Mouse (Mus musculus) frontal cortex, adult (tissue): ENCODE measurements around the gene Tbc1d2b.
A peak's percentile ranks its signal among the peaks of the same experiment; 100 is the strongest.

Experiments
- ATAC-seq: cut with Nextera tagmentation; 2 replicates; pipeline ENCODE4 v1.9.2; 2017; ENCODE audit warnings: mild to moderate bottlenecking, moderate library complexity, mixed read lengths; ENCODE audit not compliant: low TSS enrichment

Gene Tbc1d2b

GRCm38 (mm10) chr9:90204396-90204915 lies 66.1 kb downstream of the Tbc1d2b start:
- ATAC-seq = peak; percentile 39

DNA sequence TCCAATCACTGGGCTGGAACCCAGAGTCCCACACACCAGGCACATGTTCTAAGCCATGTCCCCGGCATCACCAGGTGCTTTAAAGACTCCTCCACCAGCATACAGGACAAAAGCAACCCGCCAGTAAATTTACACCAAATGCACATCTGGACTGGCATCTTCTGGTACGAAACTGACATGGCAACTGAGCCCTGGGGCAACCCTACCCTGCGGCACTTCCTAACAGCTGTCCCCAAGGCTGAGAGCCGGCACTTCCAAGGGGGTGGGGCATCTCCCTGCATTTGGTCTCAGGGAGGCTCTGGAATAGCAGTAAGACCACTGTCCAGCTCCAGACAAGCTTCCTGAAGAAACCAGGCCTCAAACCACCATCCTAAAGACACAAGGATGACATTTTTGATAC lies 67.4 kb downstream of the Tbc1d2b start:
- no peak for ATAC-seq

DNA sequence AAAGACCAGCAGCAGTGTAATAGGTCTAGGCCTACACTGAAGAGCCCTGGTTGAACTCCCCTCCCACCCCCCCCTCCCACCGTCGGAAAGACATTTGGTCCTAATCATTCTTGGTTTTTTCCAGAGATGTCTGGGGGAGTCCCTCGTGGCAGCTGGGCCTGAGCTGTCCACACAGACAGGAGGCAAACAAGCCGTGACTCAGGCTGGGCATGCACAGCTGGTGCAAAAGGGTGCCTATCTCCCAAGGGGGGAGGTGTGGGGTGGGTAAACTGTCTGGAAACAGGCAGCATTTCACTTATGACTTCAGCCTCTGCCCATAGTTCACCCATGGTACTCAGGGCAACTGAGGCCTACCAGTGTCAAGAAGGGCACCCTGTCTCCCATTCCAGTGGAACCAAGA lies 69.1 kb downstream of the Tbc1d2b start:
- no peak for ATAC-seq

GRCm38 (mm10) chr9:90201096-90201495 lies 69.5 kb downstream of the Tbc1d2b start:
- no peak for ATAC-seq

DNA sequence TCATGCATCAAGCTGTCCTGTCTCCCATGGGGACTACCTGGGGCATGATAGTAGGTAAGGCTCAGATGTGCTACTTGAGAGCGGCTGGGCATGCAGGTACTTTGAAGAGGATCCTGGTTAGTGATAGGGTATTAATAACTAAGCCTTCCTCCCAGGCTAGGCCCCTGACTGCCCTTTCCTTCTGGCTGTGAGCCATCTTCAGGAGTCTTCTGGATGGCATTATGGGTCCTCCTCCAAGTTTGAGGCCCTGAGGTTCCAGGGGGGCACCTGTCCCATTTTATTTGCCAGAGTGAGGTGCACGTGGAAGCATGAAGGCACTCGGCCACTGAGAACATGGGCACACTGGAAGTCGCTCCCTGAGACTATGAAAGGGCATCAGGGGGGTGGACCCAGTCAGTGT lies 70.1 kb downstream of the Tbc1d2b start:
- no peak for ATAC-seq

GRCm38 (mm10) chr9:90199611-90200010 lies 71.0 kb downstream of the Tbc1d2b start:
- no peak for ATAC-seq

- ATAC-seq = peak; percentile 12
These were observed 71.8 kb downstream of the Tbc1d2b start for GRCm38 (mm10) chr9:90198531-90199449.

DNA sequence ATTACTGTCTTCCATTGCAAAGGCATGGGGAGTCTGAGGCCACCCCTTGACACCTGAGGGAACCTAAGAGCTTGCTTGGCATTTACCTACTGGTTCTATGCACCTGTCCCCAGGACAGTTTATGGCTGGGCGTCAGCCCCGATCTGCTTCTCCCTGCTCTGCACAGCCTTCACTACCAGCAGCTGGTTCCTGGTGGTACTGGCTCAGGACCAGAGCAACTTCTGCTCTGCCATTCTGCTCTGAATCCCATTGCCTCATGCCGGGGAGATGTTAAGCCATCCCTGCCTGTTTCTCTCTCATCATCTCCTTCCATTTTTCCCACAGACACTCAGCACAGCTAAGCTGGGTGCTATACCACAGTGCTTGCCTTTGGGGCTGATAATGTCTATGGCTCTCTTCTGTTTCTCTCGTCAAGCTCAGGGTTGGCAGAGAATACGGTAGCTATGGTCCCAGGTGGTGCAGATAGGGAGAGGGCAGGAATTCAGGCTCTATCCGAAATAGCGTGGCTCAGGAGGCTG lies 72.7 kb downstream of the Tbc1d2b start:
- ATAC-seq = peak; percentile 20

DNA sequence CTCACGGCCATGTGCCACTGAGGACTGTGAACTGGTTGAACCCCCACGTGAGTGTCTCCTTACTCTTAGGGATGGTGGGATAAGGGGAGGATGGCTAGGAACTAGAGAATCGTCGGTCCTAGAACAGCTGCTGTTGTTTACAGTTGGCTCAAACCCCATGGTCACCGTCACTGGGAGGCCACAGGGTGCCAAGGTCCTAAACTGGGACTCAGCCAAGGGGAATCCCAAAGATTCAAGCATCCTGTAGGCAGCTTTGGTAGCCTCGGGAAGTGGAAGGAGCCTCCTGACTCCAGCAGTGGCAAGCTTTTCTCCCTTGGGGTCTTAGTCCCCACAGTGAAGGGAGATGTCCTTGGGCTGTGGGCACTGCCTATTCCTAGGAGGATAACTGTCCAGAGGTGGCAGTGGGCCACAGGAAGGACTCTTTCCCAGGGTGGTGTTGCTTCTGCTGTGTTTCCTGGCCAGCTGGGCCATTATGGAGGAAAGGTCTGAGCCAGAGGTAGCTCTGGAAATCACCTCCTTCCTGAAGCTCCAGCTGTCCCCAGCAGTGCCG lies 73.4 kb downstream of the Tbc1d2b start:
- no peak for ATAC-seq

GRCm38 (mm10) chr9:90196262-90196661 lies 74.3 kb downstream of the Tbc1d2b start:
- no peak for ATAC-seq

DNA sequence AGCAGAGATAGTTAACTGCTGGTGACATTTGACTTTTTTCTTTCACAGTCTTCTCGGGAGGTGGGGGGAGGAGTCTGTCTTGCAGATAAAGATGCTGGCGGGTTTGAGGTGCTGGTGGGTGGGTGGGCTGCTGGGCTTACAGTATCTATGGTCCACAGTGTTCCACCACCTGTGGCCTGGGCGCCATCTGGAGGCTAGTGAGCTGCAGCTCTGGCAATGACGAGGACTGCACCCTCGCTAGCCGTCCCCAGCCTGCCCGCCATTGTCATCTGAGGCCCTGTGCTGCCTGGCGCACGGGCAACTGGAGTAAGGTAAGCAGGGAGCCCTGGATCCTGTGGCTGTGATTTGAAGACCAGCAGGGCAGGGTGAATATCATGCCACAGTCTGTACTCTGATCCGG lies 75.6 kb downstream of the Tbc1d2b start:
- no peak for ATAC-seq

GRCm38 (mm10) chr9:90189391-90189790 lies 81.2 kb downstream of the Tbc1d2b start:
- ATAC-seq = no peak

DNA sequence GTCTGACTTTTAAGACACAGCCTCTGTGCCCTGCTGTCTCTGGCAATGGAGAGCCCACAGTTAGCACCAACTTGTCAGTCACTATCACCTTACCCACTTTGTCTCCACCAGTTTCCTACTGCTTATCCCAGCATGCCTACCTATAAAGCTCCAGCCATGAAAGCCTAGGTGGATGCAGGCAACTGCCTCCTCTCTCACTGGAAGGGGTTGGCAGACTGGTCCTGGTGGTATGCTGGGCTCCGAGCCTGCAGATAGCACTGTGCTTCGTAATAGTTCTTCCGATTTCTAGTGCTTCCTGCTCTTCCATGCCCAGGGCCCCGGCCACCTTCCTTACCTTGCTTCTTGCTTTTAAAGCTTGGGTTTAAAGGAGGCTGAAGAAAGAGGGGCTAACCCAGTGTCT lies 81.7 kb downstream of the Tbc1d2b start:
- ATAC-seq = no peak

DNA sequence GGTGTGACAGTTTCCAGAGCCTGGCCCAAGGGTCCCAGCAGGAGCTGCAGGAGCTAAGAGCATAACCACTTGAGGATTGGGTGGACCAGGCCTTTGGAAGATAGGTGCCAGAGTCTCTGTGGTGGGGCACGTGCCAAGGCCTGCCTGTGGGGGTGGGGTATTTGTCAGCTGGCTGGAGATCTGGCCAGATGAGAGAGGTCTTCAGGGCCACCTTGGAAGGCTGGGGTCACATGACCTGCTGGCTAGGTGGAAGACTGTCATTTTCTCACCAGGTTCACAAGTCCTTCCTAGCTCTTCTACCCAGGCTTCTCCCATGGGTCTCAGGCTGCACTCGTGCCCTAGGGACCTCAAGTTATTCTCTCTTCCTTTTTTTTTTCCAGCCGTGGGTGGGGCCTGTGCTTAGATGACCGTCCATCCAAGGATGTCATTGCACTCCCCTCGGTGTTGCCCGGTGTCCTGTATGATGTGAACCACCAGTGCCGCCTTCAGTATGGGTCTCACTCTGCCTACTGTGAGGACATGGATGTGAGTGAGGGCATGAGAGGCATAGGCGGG lies 85.2 kb downstream of the Tbc1d2b start:
- ATAC-seq = no peak

GRCm38 (mm10) chr9:90184116-90184515 lies 86.5 kb downstream of the Tbc1d2b start:
- ATAC-seq = no peak

DNA sequence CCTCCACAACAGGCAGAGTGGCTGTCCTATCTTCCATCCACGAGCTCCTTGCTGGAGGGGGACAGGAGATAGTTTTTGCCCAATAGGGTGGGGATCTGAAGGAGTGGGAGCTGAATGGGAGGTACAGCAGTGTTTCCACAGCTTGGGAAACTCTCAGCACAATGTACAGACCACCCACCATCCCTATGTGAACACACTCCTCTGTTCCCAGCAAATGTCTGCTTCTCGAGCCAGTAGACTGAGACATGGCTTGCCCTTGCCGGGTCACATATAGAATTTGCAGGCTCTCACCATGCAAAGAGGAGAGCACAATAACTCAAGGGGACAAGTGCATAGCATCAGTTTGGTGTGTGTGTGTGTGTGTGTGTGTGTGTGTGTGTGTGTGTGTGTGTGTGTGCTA lies 87.1 kb downstream of the Tbc1d2b start:
- no peak for ATAC-seq

DNA sequence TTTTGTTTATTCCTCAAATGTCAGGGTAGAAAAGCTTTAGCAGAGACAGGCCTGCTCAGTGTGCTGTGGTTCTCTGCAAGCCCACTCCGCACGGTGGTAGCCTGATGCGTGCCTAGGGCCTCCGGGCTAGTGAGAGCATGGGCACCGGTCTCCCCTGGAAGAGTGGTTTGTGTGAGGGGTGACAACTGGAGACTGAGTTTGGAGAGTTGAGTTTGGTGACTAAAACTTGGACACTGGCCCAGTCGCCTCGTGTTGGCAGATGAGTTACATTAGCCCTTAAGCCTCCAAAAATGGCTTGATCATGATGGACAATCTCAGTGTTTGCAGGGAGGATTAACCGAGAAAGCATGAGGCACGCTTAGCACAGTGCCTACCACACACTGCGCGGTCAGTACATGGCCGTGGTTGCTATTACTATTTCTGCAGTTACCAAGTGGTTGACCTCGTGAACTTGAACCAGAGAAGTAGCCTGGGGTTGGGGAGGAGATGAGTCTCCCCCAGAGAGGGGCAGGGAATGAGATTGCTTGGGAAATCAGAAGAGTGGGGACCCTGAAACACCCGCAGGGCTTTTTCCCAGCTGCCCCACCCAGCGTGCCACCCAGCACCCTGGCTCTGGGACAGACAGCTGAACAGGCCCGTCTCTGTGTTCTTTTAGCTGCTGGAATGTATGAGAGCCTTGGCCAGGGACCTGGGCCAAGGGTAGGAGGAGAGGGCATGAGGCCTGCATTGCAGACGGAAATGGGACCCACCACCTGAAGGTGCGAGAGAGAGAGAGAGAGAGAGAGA lies 87.8 kb downstream of the Tbc1d2b start:
- no peak for ATAC-seq

- no peak for ATAC-seq
These were observed 88.8 kb downstream of the Tbc1d2b start for GRCm38 (mm10) chr9:90181656-90182388.

GRCm38 (mm10) chr9:90179409-90179808 lies 91.2 kb downstream of the Tbc1d2b start:
- no peak for ATAC-seq

GRCm38 (mm10) chr9:90173330-90173729 lies 97.3 kb downstream of the Tbc1d2b start:
- no peak for ATAC-seq
